25 mouse cellular contexts compared by ENCODE assay signal in genomic region chr13:60438177-60438576, GRCm38 (mm10).
DNase-seq lines count a peak whose midpoint lies in the region; ATAC-seq and TF ChIP-seq lines count a peak whose summit lies in the region.
"Had no signal": no experiment of that assay in that cellular context is flagged by ENCODE, and none has a peak within 500 bp of the region (broad histone marks: within the 10 kb centered on the region; RNA-seq: fewer than 3 reads in every experiment).

No protein-coding gene starts in this region.

- no peak for TF ChIP-seq CTCF in lung, embryonic 14.5 days (IDR thresholded peaks at IDR 0.05; ENCODE audit: low read depth)

- peak; percentile 18 for DNase-seq in lung, embryonic 14.5 days
- DNase-seq in lung, postnatal 10 days: no peak
- DNase-seq in 416B (ENCODE audit: low read depth): peak; percentile 7
- no peak for DNase-seq in limb, embryonic 10.5 days (ENCODE audit: low spot score)
- DNase-seq in spleen, postnatal 36 days (ENCODE audit: low spot score in 2 of 2): no peak
- no peak for DNase-seq in embryonic facial prominence, embryonic 10.5 days (ENCODE audit: low spot score)
- DNase-seq: adrenal gland, adult 2 months; adrenal gland, postnatal 10 days; adrenal gland, postnatal 25 days; cerebellum, adult 11-12 months; cerebellum, adult 2 months; cerebellum, adult 9-10 months; cerebellum, postnatal 10 days; cerebellum, postnatal 25 days had no signal

- H3K9me3 ChIP-seq in lung, embryonic 14.5 days (ENCODE audit: low read depth, low read length): no peaks in the 10 kb centered on the region
- H3K9me3 ChIP-seq in limb, embryonic 10.5 days (replicated peaks): no peaks in the 10 kb centered on the region
- H3K9me3 ChIP-seq in embryonic facial prominence, embryonic 10.5 days: no peaks in the 10 kb centered on the region
- H3K9me3 ChIP-seq: embryonic facial prominence, embryonic 13.5 days; embryonic facial prominence, embryonic 15.5 days; forebrain, embryonic 10.5 days; forebrain, embryonic 13.5 days; forebrain, embryonic 15.5 days had no signal

- 73% methylated on average over 2 of the region's 2 CpGs for WGBS in lung, embryonic 14.5 days
- WGBS in limb, embryonic 10.5 days: 91% methylated on average over 2 of the region's 2 CpGs
- 97% methylated on average over 2 of the region's 2 CpGs for WGBS in embryonic facial prominence, embryonic 10.5 days

- no peak for ATAC-seq in lung, embryonic 14.5 days (ENCODE audit: insufficient read depth)
- ATAC-seq: activated CD4-positive, CD25-positive, alpha-beta regulatory T cell, adult 4 months; CD4-positive, CD25-positive, alpha-beta regulatory T cell, adult 4 months; forebrain, embryonic 13.5 days; forebrain, embryonic 15.5 days; Patski had no signal

- H3K27ac ChIP-seq in lung, embryonic 14.5 days (ENCODE audit: low read depth): no peak overlapping the region
- H3K27ac ChIP-seq in limb, embryonic 10.5 days: 0 out of 2 replicates have a peak overlapping the region, but pooled peaks have one; percentile 91
- no peak overlapping the region for H3K27ac ChIP-seq in embryonic facial prominence, embryonic 10.5 days (replicated peaks)
- H3K27ac ChIP-seq: embryonic facial prominence, embryonic 13.5 days; embryonic facial prominence, embryonic 15.5 days; forebrain, embryonic 10.5 days; forebrain, embryonic 13.5 days; forebrain, embryonic 15.5 days had no signal

- peaks cover 3% of the 10 kb centered on the region; the same call in 1 of the 2 replicates for H3K4me1 ChIP-seq in lung, embryonic 14.5 days (ENCODE audit: insufficient read depth)
- H3K4me1 ChIP-seq in limb, embryonic 10.5 days: peaks cover 61% of the 10 kb centered on the region
- H3K4me1 ChIP-seq in embryonic facial prominence, embryonic 10.5 days: peaks cover 48% of the 10 kb centered on the region
- H3K4me1 ChIP-seq: forebrain, embryonic 13.5 days; forebrain, embryonic 15.5 days had no signal

- H3K9ac ChIP-seq in lung, embryonic 14.5 days: no peak overlapping the region
- H3K9ac ChIP-seq: embryonic facial prominence, embryonic 13.5 days; embryonic facial prominence, embryonic 15.5 days; forebrain, embryonic 13.5 days; forebrain, embryonic 15.5 days had no signal

- no peaks in the 10 kb centered on the region for H3K27me3 ChIP-seq in lung, embryonic 14.5 days (ENCODE audit: insufficient read depth, low read length)
- H3K27me3 ChIP-seq in limb, embryonic 10.5 days (ENCODE audit: low read depth, poor library complexity, severe bottlenecking): no peaks in the 10 kb centered on the region
- H3K27me3 ChIP-seq in embryonic facial prominence, embryonic 10.5 days (replicated peaks; ENCODE audit: low read depth, poor library complexity, severe bottlenecking): no peaks in the 10 kb centered on the region
- H3K27me3 ChIP-seq: CH12.LX; embryonic facial prominence, embryonic 13.5 days; embryonic facial prominence, embryonic 15.5 days; forebrain, embryonic 13.5 days; forebrain, embryonic 15.5 days; Patski had no signal

- no peak overlapping the region for H3K4me2 ChIP-seq in lung, embryonic 14.5 days
- H3K4me2 ChIP-seq: embryonic facial prominence, embryonic 13.5 days; embryonic facial prominence, embryonic 15.5 days; forebrain, embryonic 13.5 days; forebrain, embryonic 15.5 days had no signal

- no peak overlapping the region for H3K4me3 ChIP-seq in lung, embryonic 14.5 days (ENCODE audit: low read depth, low read length)
- H3K4me3 ChIP-seq in limb, embryonic 10.5 days: no peak overlapping the region
- no peak overlapping the region for H3K4me3 ChIP-seq in embryonic facial prominence, embryonic 10.5 days
- H3K4me3 ChIP-seq: embryonic facial prominence, embryonic 13.5 days; embryonic facial prominence, embryonic 15.5 days; erythroblast, embryonic 14.5 days; forebrain, embryonic 10.5 days; forebrain, embryonic 13.5 days; forebrain, embryonic 15.5 days had no signal

- no peaks in the 10 kb centered on the region for H3K36me3 ChIP-seq in lung, embryonic 14.5 days (ENCODE audit: insufficient read depth)
- H3K36me3 ChIP-seq in limb, embryonic 10.5 days: no peaks in the 10 kb centered on the region
- H3K36me3 ChIP-seq in embryonic facial prominence, embryonic 10.5 days (replicated peaks): no peaks in the 10 kb centered on the region
- H3K36me3 ChIP-seq: embryonic facial prominence, embryonic 13.5 days; embryonic facial prominence, embryonic 15.5 days; forebrain, embryonic 10.5 days; forebrain, embryonic 15.5 days; G1E had no signal

Comparison
In these comparisons a context has a peak if more than half of its experiments do, and no peak if none do; other contexts are left out.
1. DNase-seq: peak in lung, embryonic 14.5 days (single experiment) and 416B (single experiment); none in lung, postnatal 10 days (single experiment), limb, embryonic 10.5 days (single experiment), spleen, postnatal 36 days (0 of 2) and embryonic facial prominence, embryonic 10.5 days (single experiment).